Mouse (Mus musculus) ovary, adult 10 weeks (tissue): ENCODE data around the gene Ifih1. TPM values are rescaled to one million over a fixed set of nuclear protein-coding genes. Genes with fewer than 3 reads are reported as not detected.

Experiments
- polyA plus RNA-seq: library from polyadenylated mRNA; stranded (reverse); fragments of 350-450 nt; fragmentation: Illumina TruSeq; extraction: RNeasy Lipid Tissue Mini Kit (QIAGEN cat#74804); gene quantifications from one replicate; pipeline ENCODE4 v1.2.3, GENCODE M21; 2014

Ifih1 gene
- 32.4 TPM for polyA plus RNA-seq

GRCm38 (mm10) chr2:62646014-62646645, at the start of gene Ifih1:
TSS of gene Ifih1 (minus strand) at chr2:62646255.

GRCm38 (mm10) chr2:62664135-62664670, 18.1 kb upstream of the Ifih1 start, which contains the start of gene Gca:
TSS of gene Gca (plus strand) at chr2:62664285.

GRCm38 (mm10) chr2:62573753-62574159, 72.3 kb downstream of the Ifih1 start, which contains the start of gene Fap:
TSS of gene Fap (minus strand) at chr2:62574075.

Other genes starting within 250 kb of the Ifih1 start
- 23.9 TPM for gene Dpp4, start 234.0 kb downstream of the Ifih1 start, polyA plus RNA-seq
- not detected for gene Gcg, start 162.6 kb downstream of the Ifih1 start, polyA plus RNA-seq
- gene Fap, start 72.2 kb downstream of the Ifih1 start, polyA plus RNA-seq: 13.0 TPM
- gene Gca, start 18.0 kb upstream of the Ifih1 start, polyA plus RNA-seq: 31.1 TPM